Mouse (Mus musculus) ovary, postnatal 10 days (tissue): ENCODE data around the gene Asna1.

ENCODE experiments used
- DNase-seq: peaks from one replicate; pipeline ENCODE4 v3.0.0; 2022; ENCODE audit warnings: low spot score

The Asna1 gene

GRCm38 (mm10) chr8:85034764-85035163 lies 9.7 kb upstream of the Asna1 start:
- DNase-seq, result peak; percentile 30

- DNase-seq, result no peak
Observed at GRCm38 (mm10) chr8:85033867-85034266, 8.8 kb upstream of the Asna1 start.

GRCm38 (mm10) chr8:85032622-85033311 lies 7.7 kb upstream of the Asna1 start:
- DNase-seq, result no peak

- DNase-seq, result no peak
Observed at GRCm38 (mm10) chr8:85029271-85029670, 4.2 kb upstream of the Asna1 start.

- DNase-seq, result no peak
Observed at GRCm38 (mm10) chr8:85027922-85028321, 2.8 kb upstream of the Asna1 start.

- no peak for DNase-seq
Observed at GRCm38 (mm10) chr8:85027516-85027855, 2.4 kb upstream of the Asna1 start.

- peak; percentile 94 for DNase-seq
Observed at GRCm38 (mm10) chr8:85026670-85027515, 1.8 kb upstream of the Asna1 start, which contains the start of gene Trir. TSS of gene Trir (plus strand) at chr8:85026823.

GRCm38 (mm10) chr8:85023846-85024245 lies 1.2 kb downstream of the Asna1 start:
- DNase-seq, result no peak

GRCm38 (mm10) chr8:85021514-85022055 lies 3.5 kb downstream of the Asna1 start:
- DNase-seq, result no peak

GRCm38 (mm10) chr8:85017209-85017608 lies 7.9 kb downstream of the Asna1 start:
- no peak for DNase-seq

GRCm38 (mm10) chr8:85016724-85017123 lies 8.4 kb downstream of the Asna1 start:
- DNase-seq, result no peak

GRCm38 (mm10) chr8:85014431-85014830 lies 10.7 kb downstream of the Asna1 start, which contains the start of gene Best2:
TSS of gene Best2 (minus strand) at chr8:85014531.
- DNase-seq, result no peak

- DNase-seq, result no peak
Observed at GRCm38 (mm10) chr8:85013230-85013840, 11.7 kb downstream of the Asna1 start.

GRCm38 (mm10) chr8:85011242-85011641 lies 13.8 kb downstream of the Asna1 start:
- DNase-seq, result no peak

- no peak for DNase-seq
Observed at GRCm38 (mm10) chr8:85007686-85008085, 17.4 kb downstream of the Asna1 start.

- no peak for DNase-seq
Observed at GRCm38 (mm10) chr8:84997649-84998295, 27.3 kb downstream of the Asna1 start.

GRCm38 (mm10) chr8:84996978-84997377 lies 28.1 kb downstream of the Asna1 start:
- DNase-seq, result no peak

GRCm38 (mm10) chr8:84995680-84996079 lies 29.4 kb downstream of the Asna1 start:
- DNase-seq, result no peak

GRCm38 (mm10) chr8:84994375-84994774 lies 30.7 kb downstream of the Asna1 start:
- DNase-seq, result no peak

GRCm38 (mm10) chr8:84990836-84991235 lies 34.2 kb downstream of the Asna1 start:
- no peak for DNase-seq

- peak; percentile 79 for DNase-seq
Observed at GRCm38 (mm10) chr8:84990349-84990748, 34.7 kb downstream of the Asna1 start, which contains the start of gene Hook2. TSS of gene Hook2 (plus strand) at chr8:84990603.

GRCm38 (mm10) chr8:84989810-84990209 lies 35.3 kb downstream of the Asna1 start:
- peak; percentile 86 for DNase-seq
